Mouse (Mus musculus) C2C12 (cell line): Measurements from ENCODE around the gene Dram1. TPM values are rescaled to one million over a fixed set of nuclear protein-coding genes. Genes with fewer than 3 reads are reported as not detected.
A peak's percentile ranks its signal among the peaks of the same experiment; 100 is the strongest.
"Not testable (repeated sequence)": the region's sequence is repeated elsewhere in the genome, so short reads cannot be mapped to it uniquely, and the experiment has no call there.

Experiments used
- H3K27me3 ChIP-seq: one replicate; pipeline ENCODE4 v1.6.1; 2011; ENCODE audit not compliant: control insufficient read depth, insufficient read depth, insufficient read length
- H3K36me3 ChIP-seq: one replicate; pipeline ENCODE4 v1.6.1; 2011; ENCODE audit not compliant: control insufficient read depth, insufficient read depth
- H3K4me3 ChIP-seq: one replicate; pipeline ENCODE4 v1.5.1; 2011; ENCODE audit warnings: mild to moderate bottlenecking, control low read depth; ENCODE audit not compliant: poor library complexity, insufficient read depth, severe bottlenecking
- H3K79me2 ChIP-seq: one replicate; pipeline ENCODE4 v1.6.1; 2011; ENCODE audit not compliant: control insufficient read depth, insufficient read depth
- H3K79me3 ChIP-seq: one replicate; pipeline ENCODE4 v1.6.1; 2011; ENCODE audit warnings: low read depth, control low read depth
- H3ac ChIP-seq: one replicate; pipeline ENCODE3; 2011; ENCODE audit warnings: low read depth; ENCODE audit not compliant: control insufficient read depth, insufficient read length
- CEBPB ChIP-seq: IDR thresholded peaks from one replicate; pipeline ENCODE4 v1.6.1; 2011; ENCODE audit warnings: low read depth, mild to moderate bottlenecking, control low read depth, moderate library complexity
- CTCF ChIP-seq: IDR thresholded peaks from one replicate; pipeline ENCODE4 v1.5.1; 2011; ENCODE audit not compliant: control insufficient read depth, insufficient read depth, insufficient read length
- FOSL1 ChIP-seq: IDR thresholded peaks from one replicate; pipeline ENCODE4 v1.8.0; 2011; ENCODE audit warnings: mild to moderate bottlenecking, low read length; ENCODE audit not compliant: poor library complexity, insufficient read depth, severe bottlenecking
- MAX ChIP-seq: IDR thresholded peaks from one replicate; pipeline ENCODE4 v1.6.1; 2011; ENCODE audit warnings: mild to moderate bottlenecking, control low read depth
- MYOD1 ChIP-seq: IDR thresholded peaks from one replicate; pipeline ENCODE4 v1.6.1; 2011; ENCODE audit warnings: low read depth; ENCODE audit not compliant: control insufficient read depth, insufficient read length
- MYOG ChIP-seq: IDR thresholded peaks from one replicate; pipeline ENCODE4 v1.6.1; 2011; ENCODE audit not compliant: control insufficient read depth, insufficient read length; ENCODE audit errors: extremely low read depth
- USF1 ChIP-seq: IDR thresholded peaks from one replicate; pipeline ENCODE4 v1.6.1; 2011; ENCODE audit warnings: low read depth, mild to moderate bottlenecking, control low read depth, moderate library complexity
- polyA plus RNA-seq: library from polyadenylated mRNA; unstranded; fragments of >200 nt; fragmentation: generic; extraction: Trizol; gene quantifications from one replicate; pipeline ENCODE4 v1.2.1, GENCODE M21; 2012; ENCODE audit warnings: missing spikeins

The Dram1 gene
- polyA plus RNA-seq, 1 experiment, result 1.7 TPM

GRCm38 (mm10) chr10:88374984-88375383 lies 3.9 kb downstream of the Dram1 start:
- Histone ChIP-seq H3K79me3 (no peaks in the 10 kb centered on the region), H3K27me3 (no peaks in the 10 kb centered on the region), H3K4me3 (no peak overlapping the region), H3K79me2 (peaks cover 7% of the 10 kb centered on the region), H3K36me3 (no peaks in the 10 kb centered on the region), H3ac (no peak overlapping the region)
- no peak for TF ChIP-seq MYOG
- TF ChIP-seq MAX, result no peak
- no peak for TF ChIP-seq CEBPB
- no peak for TF ChIP-seq USF1
- no peak for TF ChIP-seq CTCF
- TF ChIP-seq FOSL1, result no peak
- TF ChIP-seq MYOD1, result no peak

GRCm38 (mm10) chr10:88372945-88373344 lies 5.9 kb downstream of the Dram1 start:
- H3K79me3 ChIP-seq, H3K36me3 ChIP-seq, H3K79me2 ChIP-seq, H3ac ChIP-seq, H3K27me3 ChIP-seq, H3K4me3 ChIP-seq: not testable (repeated sequence)

GRCm38 (mm10) chr10:88372436-88372835 lies 6.4 kb downstream of the Dram1 start:
- no peaks in the 10 kb centered on the region for H3K79me2 ChIP-seq
- no peaks in the 10 kb centered on the region for H3K27me3 ChIP-seq
- H3K36me3 ChIP-seq, result no peaks in the 10 kb centered on the region
- H3K4me3 ChIP-seq, result no peak overlapping the region
- no peaks in the 10 kb centered on the region for H3K79me3 ChIP-seq
- H3ac ChIP-seq, result no peak overlapping the region
- no peak for TF ChIP-seq CEBPB
- TF ChIP-seq FOSL1, result no peak
- no peak for TF ChIP-seq MYOG
- no peak for TF ChIP-seq MAX
- no peak for TF ChIP-seq CTCF

- H3ac ChIP-seq, result no peak overlapping the region
- TF ChIP-seq CTCF (peak; percentile 1), FOSL1 (no peak)
Measured at GRCm38 (mm10) chr10:88371793-88372192, 7.1 kb downstream of the Dram1 start.

GRCm38 (mm10) chr10:88369233-88369632 lies 9.6 kb downstream of the Dram1 start:
- TF ChIP-seq CEBPB, result no peak
- no peak for TF ChIP-seq MYOD1
- TF ChIP-seq FOSL1, result no peak
- no peak for TF ChIP-seq USF1
- no peak for TF ChIP-seq MYOG
- no peak for TF ChIP-seq CTCF
- no peak for TF ChIP-seq MAX
- Histone ChIP-seq H3K4me3 (no peak overlapping the region), H3K27me3 (no peaks in the 10 kb centered on the region), H3K36me3 (no peaks in the 10 kb centered on the region), H3K79me2 (no peaks in the 10 kb centered on the region), H3K79me3 (no peaks in the 10 kb centered on the region), H3ac (no peak overlapping the region)

More at GRCm38 (mm10) chr10:88371793-88372192, 7.1 kb downstream of the Dram1 start:
- Histone ChIP-seq H3K79me2 (no peaks in the 10 kb centered on the region), H3K36me3 (no peaks in the 10 kb centered on the region), H3K27me3 (no peaks in the 10 kb centered on the region), H3K79me3 (no peaks in the 10 kb centered on the region), H3K4me3 (no peak overlapping the region)

GRCm38 (mm10) chr10:88364221-88364620 lies 14.7 kb downstream of the Dram1 start:
- Histone ChIP-seq H3K36me3 (no peaks in the 10 kb centered on the region), H3ac (no peak overlapping the region), H3K4me3 (no peak overlapping the region), H3K27me3 (no peaks in the 10 kb centered on the region), H3K79me3 (no peaks in the 10 kb centered on the region), H3K79me2 (no peaks in the 10 kb centered on the region)
- TF ChIP-seq FOSL1 (no peak), MAX (no peak), CEBPB (no peak), MYOD1 (no peak), MYOG (no peak), USF1 (no peak)
